Mouse (Mus musculus): Measurements from ENCODE around the gene Peg10.

The Peg10 gene

GRCm38 (mm10) chr6:4746696-4747439 lies at the start of gene Peg10, which contains the start of gene Sgce:
Gene Peg10 (plus strand): TSS chr6:4747306.
Gene Sgce (minus strand): TSS chr6:4747207.
- DNase-seq (ENCODE audit: low read depth) = no peak

GRCm38 (mm10) chr6:4701641-4702040 lies 45.5 kb upstream of the Peg10 start:
- no peak for DNase-seq (ENCODE audit: low read depth)

GRCm38 (mm10) chr6:4703908-4704307 lies 43.2 kb upstream of the Peg10 start:
- DNase-seq (ENCODE audit: low read depth) = no peak

GRCm38 (mm10) chr6:4706415-4706814 lies 40.7 kb upstream of the Peg10 start:
- no peak for DNase-seq (ENCODE audit: low read depth)

GRCm38 (mm10) chr6:4708971-4709370 lies 38.1 kb upstream of the Peg10 start:
- DNase-seq (ENCODE audit: low read depth) = no peak

GRCm38 (mm10) chr6:4716171-4716570 lies 30.9 kb upstream of the Peg10 start:
- no peak for DNase-seq (ENCODE audit: low read depth)

GRCm38 (mm10) chr6:4717344-4717743 lies 29.8 kb upstream of the Peg10 start:
- no peak for DNase-seq (ENCODE audit: low read depth)

GRCm38 (mm10) chr6:4722142-4722541 lies 25.0 kb upstream of the Peg10 start:
- DNase-seq (ENCODE audit: low read depth) = no peak

GRCm38 (mm10) chr6:4722739-4723138 lies 24.4 kb upstream of the Peg10 start:
- DNase-seq (ENCODE audit: low read depth) = no peak

GRCm38 (mm10) chr6:4723998-4724757 lies 22.9 kb upstream of the Peg10 start:
- no peak for DNase-seq (ENCODE audit: low read depth)

GRCm38 (mm10) chr6:4728305-4728704 lies 18.8 kb upstream of the Peg10 start:
- no peak for DNase-seq (ENCODE audit: low read depth)

- DNase-seq (ENCODE audit: low read depth) = no peak
These were observed 15.4 kb upstream of the Peg10 start for GRCm38 (mm10) chr6:4731675-4732074.

- no peak for DNase-seq (ENCODE audit: low read depth)
These were observed 13.9 kb upstream of the Peg10 start for GRCm38 (mm10) chr6:4733208-4733607.

GRCm38 (mm10) chr6:4736372-4736771 lies 10.7 kb upstream of the Peg10 start:
- no peak for DNase-seq (ENCODE audit: low read depth)

GRCm38 (mm10) chr6:4738034-4738629 lies 9.0 kb upstream of the Peg10 start:
- no peak for DNase-seq (ENCODE audit: low read depth)

- DNase-seq (ENCODE audit: low read depth) = no peak
These were observed 8.4 kb upstream of the Peg10 start for GRCm38 (mm10) chr6:4738717-4739116.

- DNase-seq (ENCODE audit: low read depth) = no peak
These were observed 7.4 kb upstream of the Peg10 start for GRCm38 (mm10) chr6:4739522-4740355.

GRCm38 (mm10) chr6:4740511-4740910 lies 6.6 kb upstream of the Peg10 start:
- DNase-seq (ENCODE audit: low read depth) = no peak

GRCm38 (mm10) chr6:4746036-4746695 lies 940 bp upstream of the Peg10 start:
- no peak for DNase-seq (ENCODE audit: low read depth)

GRCm38 (mm10) chr6:4747677-4748505 lies 785 bp downstream of the Peg10 start:
- DNase-seq (ENCODE audit: low read depth) = peak; percentile 54
